Mouse (Mus musculus): ENCODE results near the gene Garem2.

DNA sequence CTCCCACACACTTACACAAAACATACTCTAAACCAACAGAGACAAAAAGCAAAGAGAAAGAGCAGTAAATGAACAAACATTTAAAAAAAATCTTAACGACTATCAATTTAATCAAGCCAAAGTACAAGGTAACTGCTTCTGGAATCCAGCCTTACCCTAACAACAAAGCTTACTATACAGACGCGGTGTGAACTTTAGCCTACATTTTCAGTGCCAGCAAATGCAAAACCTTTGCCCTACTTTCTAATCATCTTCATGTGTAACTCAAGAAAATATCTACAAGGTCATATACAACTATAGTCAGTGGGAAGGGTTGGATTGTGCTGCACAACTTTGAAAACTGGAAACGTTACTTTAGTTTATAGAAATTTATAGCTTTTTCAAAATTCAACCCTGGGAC, 47.0 kb downstream of the Garem2 start:
- TF ChIP-seq CTCF (IDR thresholded peaks at IDR 0.05; ENCODE audit: low read depth), result no peak
- TF ChIP-seq EP300 (IDR thresholded peaks at IDR 0.05; ENCODE audit: low read depth), result no peak
